Mouse (Mus musculus): ENCODE measurements around the gene Gm49388. TPM values are rescaled to one million over a fixed set of nuclear protein-coding genes. Genes with fewer than 3 reads are reported as not detected.
"Not testable (repeated sequence)": the region's sequence is repeated elsewhere in the genome, so short reads cannot be mapped to it uniquely, and the experiment has no call there.

Gm49388 gene
- polyA plus RNA-seq, 1 experiment = not detected

DNA sequence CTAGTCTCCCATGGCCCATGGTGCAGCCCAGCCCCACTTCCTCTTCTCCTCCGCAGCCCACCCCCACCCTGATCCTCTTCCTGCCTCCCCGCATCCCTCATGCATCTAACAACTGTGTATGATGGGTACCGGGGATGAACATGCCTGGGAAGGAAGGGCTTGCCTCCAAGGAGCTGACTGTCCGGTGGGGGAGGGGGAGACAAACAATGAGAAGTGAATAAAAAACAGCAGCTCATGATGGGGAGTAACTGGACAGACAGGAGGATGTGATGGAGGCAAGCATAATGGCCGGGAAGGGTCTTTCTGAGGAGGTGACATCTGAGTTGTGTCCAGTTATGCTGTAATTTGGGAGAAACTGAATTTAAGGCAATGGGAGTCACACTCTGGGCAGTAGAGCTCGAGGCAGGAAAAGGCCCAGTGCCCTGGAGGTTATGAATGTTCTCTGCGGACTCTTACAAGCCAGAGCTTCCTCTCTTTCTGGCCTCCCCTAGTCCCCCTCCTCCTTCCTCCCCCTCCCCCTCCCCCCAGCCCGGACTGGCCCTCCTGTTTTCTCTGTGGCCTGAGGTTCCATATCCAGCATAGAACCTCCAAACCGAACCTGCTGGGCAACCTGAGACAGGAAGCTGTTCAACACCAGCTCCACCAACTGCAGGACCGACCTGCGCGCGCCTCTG lies 35.6 kb downstream of the Gm49388 start:
- peak; percentile 23 for DNase-seq
- H3K36me3 ChIP-seq (ENCODE audit: control insufficient read depth, insufficient read depth, low read length) = no peaks in the 10 kb centered on the region
- no peak for TF ChIP-seq CTCF (conservative IDR thresholded peaks at IDR 0.05; ENCODE audit: insufficient read depth, insufficient read length, low read depth, low read length)
- TF ChIP-seq POLR2A (IDR thresholded peaks at IDR 0.05; ENCODE audit: low read depth, low read length) = no peak
- H3K27me3 ChIP-seq (replicated peaks; ENCODE audit: control insufficient read depth, insufficient read depth, low read length) = no peaks in the 10 kb centered on the region
- no peaks in the 10 kb centered on the region for H3K4me1 ChIP-seq (ENCODE audit: control insufficient read depth, insufficient read depth, low read length)
- 51% methylated on average over 13 of the region's 13 CpGs for WGBS
- no peak overlapping the region for H3K4me3 ChIP-seq (ENCODE audit: insufficient read depth, low read depth, low read length)
- H3K27ac ChIP-seq (ENCODE audit: insufficient read depth, low read depth, low read length) = no peak overlapping the region

DNA sequence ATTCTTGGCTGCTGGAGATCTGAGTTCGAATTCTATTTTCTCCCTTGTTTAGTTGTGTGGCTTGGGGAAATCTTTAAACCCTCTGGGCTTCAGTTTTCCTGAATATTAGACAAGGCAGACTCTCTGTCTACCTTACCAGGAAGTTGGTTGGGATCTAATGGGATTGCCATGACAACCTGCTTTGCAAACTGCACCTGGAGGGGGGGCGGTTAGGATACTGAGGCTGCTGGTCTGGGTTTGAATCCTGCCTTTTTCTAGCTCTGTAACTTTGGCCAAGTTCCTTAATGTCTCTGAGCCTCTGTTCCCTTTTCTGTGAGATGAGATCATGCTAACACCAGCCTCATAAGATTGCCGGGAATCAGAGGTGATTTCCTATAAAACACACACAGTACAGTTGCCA lies 37.1 kb downstream of the Gm49388 start:
- Histone ChIP-seq H3K4me3 (ENCODE audit: insufficient read depth, low read depth, low read length) (no peak overlapping the region), H3K27ac (ENCODE audit: insufficient read depth, low read depth, low read length) (no peak overlapping the region), H3K27me3 (replicated peaks; ENCODE audit: control insufficient read depth, insufficient read depth, low read length) (no peaks in the 10 kb centered on the region), H3K4me1 (ENCODE audit: control insufficient read depth, insufficient read depth, low read length) (no peaks in the 10 kb centered on the region), H3K36me3 (ENCODE audit: control insufficient read depth, insufficient read depth, low read length) (no peaks in the 10 kb centered on the region)
- TF ChIP-seq CTCF (conservative IDR thresholded peaks at IDR 0.05; ENCODE audit: insufficient read depth, insufficient read length, low read depth, low read length) (no peak), POLR2A (IDR thresholded peaks at IDR 0.05; ENCODE audit: low read depth, low read length) (no peak)
- WGBS = 84% methylated on average over 3 of the region's 3 CpGs
- DNase-seq = no peak

DNA sequence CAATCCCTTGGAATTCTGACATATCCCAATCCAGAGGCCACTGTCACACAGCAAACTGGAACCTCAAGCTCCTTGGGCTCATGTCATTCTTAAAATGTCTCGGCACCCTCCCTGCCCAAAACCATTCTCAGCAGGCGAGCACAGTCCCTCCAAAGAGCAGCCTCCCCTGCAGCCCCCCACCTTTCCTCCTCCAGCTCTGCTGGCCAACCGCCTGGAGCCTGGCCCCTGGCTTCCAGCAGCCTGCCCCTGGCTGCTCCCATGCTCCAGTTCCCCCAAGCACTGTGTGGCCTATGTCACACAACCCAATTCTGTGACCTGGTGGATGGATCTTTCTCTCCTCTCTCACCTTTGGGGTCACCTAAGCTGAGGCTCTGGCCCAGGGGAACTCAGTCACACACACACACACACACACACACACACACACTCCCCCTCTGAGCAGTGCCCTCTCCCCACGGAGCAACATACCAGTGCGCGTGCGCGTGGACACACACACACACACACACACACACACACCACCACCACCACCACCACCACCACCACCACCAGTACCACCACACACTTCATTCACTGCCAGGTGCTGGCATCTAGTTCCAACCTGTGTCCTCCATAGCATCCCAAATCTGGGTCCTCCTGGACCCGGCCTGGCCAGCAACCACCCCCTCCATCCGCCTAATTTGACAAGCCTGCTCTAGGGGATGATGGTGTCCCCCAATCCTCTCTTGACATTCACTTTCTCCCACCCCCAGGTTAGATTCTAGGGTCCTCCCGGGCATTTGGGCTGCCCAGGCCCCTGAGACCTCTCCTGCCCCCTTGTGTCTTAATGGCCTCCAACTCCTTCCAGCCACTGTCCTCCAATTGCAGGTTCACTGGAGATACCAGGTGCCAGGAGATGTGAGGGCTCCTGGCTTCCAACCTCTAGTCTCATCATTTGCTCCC lies 38.1 kb downstream of the Gm49388 start:
- H3K4me1 ChIP-seq (ENCODE audit: control insufficient read depth, insufficient read depth, low read length) = no peaks in the 10 kb centered on the region
- H3K36me3 ChIP-seq (ENCODE audit: control insufficient read depth, insufficient read depth, low read length) = no peaks in the 10 kb centered on the region
- TF ChIP-seq CTCF (conservative IDR thresholded peaks at IDR 0.05; ENCODE audit: insufficient read depth, insufficient read length, low read depth, low read length) (no peak), POLR2A (IDR thresholded peaks at IDR 0.05; ENCODE audit: low read depth, low read length) (no peak)
- DNase-seq = no peak
- H3K27ac ChIP-seq (ENCODE audit: insufficient read depth, low read depth, low read length) = no peak overlapping the region
- H3K27me3 ChIP-seq (replicated peaks; ENCODE audit: control insufficient read depth, insufficient read depth, low read length) = no peaks in the 10 kb centered on the region
- peak overlapping the region; percentile 33; the same call in 1 of the 2 replicates for H3K4me3 ChIP-seq (ENCODE audit: insufficient read depth, low read depth, low read length)
- WGBS = 76% methylated on average over 11 of the region's 11 CpGs

DNA sequence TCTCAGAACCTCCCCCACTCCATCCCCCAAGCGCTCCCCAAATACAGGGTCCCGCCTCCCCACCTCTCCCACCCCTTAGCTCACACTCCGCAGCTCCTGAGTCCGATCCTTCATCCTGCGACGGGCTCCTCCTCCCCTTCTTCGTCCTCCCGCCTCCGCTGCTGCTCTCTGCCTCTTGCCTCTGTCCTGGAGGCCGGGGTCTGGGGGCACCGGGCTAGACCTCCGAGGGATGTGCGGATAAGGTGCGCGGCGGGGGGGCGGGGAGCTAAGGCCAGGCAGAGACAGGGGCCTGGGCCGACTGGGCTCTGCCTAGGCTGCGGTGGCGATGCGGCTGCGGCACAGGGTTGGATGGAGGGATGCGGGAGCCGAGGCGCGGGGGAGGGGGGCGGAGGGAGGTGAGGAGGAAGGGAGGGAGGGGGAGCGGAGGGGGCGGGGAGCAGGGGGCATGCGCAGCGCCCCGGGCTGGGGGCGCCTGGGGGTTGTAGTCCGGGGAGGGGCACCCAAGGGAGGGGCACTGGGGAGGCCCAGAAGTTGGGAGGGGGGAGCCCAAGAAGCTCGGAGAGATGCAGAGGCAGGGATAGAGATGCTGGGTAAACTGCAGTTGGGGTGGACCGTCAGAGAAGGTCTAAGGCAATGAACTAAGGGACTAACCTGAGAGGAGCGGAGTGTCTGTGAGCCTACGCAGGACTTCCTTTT lies 38.9 kb downstream of the Gm49388 start, which contains the start of the genes Stx4a and Stx1b:
Gene Stx4a, plus strand, starts transcription at position 119 of the 696 bp plus-strand sequence.
Gene Stx1b, minus strand, starts transcription at position 374 of the 696 bp plus-strand sequence.
- Histone ChIP-seq H3K27ac (ENCODE audit: insufficient read depth, low read depth, low read length) (no peak within 1 kb of the TSS), H3K4me1 (ENCODE audit: control insufficient read depth, insufficient read depth, low read length) (no peaks in the 10 kb centered on the region), H3K36me3 (ENCODE audit: control insufficient read depth, insufficient read depth, low read length) (no peaks in the 10 kb centered on the region), H3K4me3 (ENCODE audit: insufficient read depth, low read depth, low read length) (peak within 1 kb of the TSS; percentile 33), H3K27me3 (replicated peaks; ENCODE audit: control insufficient read depth, insufficient read depth, low read length) (no peaks in the 10 kb centered on the region)
- WGBS = 12% methylated on average over 35 of the region's 38 CpGs
- DNase-seq = no peak
- TF ChIP-seq CTCF (conservative IDR thresholded peaks at IDR 0.05; ENCODE audit: insufficient read depth, insufficient read length, low read depth, low read length) (no peak), POLR2A (IDR thresholded peaks at IDR 0.05; ENCODE audit: low read depth, low read length) (no peak)

DNA sequence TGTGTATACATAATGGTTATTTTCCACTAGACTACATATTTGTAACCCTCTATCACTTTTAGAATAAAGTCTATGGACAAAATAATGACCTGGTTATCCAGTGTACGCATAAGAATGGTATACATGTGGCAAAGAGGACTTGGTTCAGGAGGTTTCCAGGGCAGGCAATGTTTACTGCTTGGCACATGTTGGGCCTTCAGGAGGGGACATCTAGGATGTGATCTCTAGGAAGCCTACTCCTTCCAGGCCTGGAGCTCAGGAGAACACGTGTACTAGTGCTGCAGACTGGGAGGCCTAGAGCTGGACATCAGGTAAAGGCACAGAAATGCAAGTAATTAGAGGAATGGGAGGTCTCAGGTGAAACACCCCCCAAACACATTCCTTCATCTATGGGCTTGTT lies 50.1 kb downstream of the Gm49388 start:
- H3K4me1 ChIP-seq (ENCODE audit: control insufficient read depth, insufficient read depth, low read length) = no peaks in the 10 kb centered on the region
- no peak overlapping the region for H3K27ac ChIP-seq (ENCODE audit: insufficient read depth, low read depth, low read length)
- WGBS = 88% methylated on average over 2 of the region's 2 CpGs
- no peak for DNase-seq
- H3K27me3 ChIP-seq (replicated peaks; ENCODE audit: control insufficient read depth, insufficient read depth, low read length) = no peaks in the 10 kb centered on the region
- H3K4me3 ChIP-seq (ENCODE audit: insufficient read depth, low read depth, low read length) = no peak overlapping the region
- TF ChIP-seq CTCF (conservative IDR thresholded peaks at IDR 0.05; ENCODE audit: insufficient read depth, insufficient read length, low read depth, low read length) (no peak), POLR2A (IDR thresholded peaks at IDR 0.05; ENCODE audit: low read depth, low read length) (no peak)
- no peaks in the 10 kb centered on the region for H3K36me3 ChIP-seq (ENCODE audit: control insufficient read depth, insufficient read depth, low read length)

DNA sequence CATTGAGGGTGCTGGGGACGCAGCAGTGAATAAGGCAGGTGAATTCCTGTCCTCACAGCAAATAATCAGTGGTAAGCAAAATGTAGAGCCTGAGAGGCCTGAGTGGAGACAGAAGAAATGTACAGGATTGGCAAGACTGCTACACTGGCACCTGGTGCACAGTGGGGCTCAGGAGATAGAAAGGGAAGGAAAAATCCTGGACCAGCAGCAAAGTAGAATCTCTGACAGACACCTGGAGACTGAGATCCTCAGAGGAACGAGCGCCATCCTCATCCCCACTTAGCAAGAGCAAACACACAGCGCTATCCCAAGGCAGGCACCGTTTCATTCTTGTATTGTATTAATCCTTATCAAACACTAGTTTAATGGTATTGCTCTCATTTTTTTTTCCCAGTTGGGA lies 52.1 kb downstream of the Gm49388 start:
- Histone ChIP-seq H3K27me3 (replicated peaks; ENCODE audit: control insufficient read depth, insufficient read depth, low read length) (no peaks in the 10 kb centered on the region), H3K4me3 (ENCODE audit: insufficient read depth, low read depth, low read length) (no peak overlapping the region), H3K36me3 (ENCODE audit: control insufficient read depth, insufficient read depth, low read length) (no peaks in the 10 kb centered on the region), H3K4me1 (ENCODE audit: control insufficient read depth, insufficient read depth, low read length) (peaks cover 4% of the 10 kb centered on the region; the same call in 1 of the 2 replicates), H3K27ac (ENCODE audit: insufficient read depth, low read depth, low read length) (no peak overlapping the region)
- DNase-seq = no peak
- WGBS = 93% methylated on average over 5 of the region's 5 CpGs
- no peak for TF ChIP-seq POLR2A (IDR thresholded peaks at IDR 0.05; ENCODE audit: low read depth, low read length)
- TF ChIP-seq CTCF (conservative IDR thresholded peaks at IDR 0.05; ENCODE audit: insufficient read depth, insufficient read length, low read depth, low read length) = no peak

DNA sequence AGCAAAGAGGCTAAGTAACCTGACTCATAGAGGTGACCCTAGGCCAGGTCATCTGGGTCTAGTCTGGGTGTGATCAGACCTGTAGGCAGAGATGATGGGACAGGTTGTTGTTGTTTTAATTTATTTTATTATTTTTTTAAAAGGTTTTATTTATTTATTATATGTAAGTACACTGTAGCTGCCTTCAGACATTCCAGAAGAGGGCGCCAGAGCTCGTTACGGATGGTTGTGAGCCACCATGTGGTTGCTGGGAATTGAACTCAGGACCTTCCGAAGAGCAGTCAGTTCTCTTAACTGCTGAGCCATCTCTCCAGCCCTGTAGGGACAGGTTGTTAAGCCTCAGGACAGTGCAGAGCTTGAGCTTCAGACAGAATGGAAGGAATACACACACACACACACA lies 52.5 kb downstream of the Gm49388 start:
- not testable (repeated sequence) for H3K36me3 ChIP-seq (ENCODE audit: control insufficient read depth, insufficient read depth, low read length); H3K4me1 ChIP-seq (ENCODE audit: control insufficient read depth, insufficient read depth, low read length); DNase-seq; H3K27ac ChIP-seq (ENCODE audit: insufficient read depth, low read depth, low read length); H3K4me3 ChIP-seq (ENCODE audit: insufficient read depth, low read depth, low read length); H3K27me3 ChIP-seq (replicated peaks; ENCODE audit: control insufficient read depth, insufficient read depth, low read length)
- 74% methylated on average over 4 of the region's 4 CpGs for WGBS

DNA sequence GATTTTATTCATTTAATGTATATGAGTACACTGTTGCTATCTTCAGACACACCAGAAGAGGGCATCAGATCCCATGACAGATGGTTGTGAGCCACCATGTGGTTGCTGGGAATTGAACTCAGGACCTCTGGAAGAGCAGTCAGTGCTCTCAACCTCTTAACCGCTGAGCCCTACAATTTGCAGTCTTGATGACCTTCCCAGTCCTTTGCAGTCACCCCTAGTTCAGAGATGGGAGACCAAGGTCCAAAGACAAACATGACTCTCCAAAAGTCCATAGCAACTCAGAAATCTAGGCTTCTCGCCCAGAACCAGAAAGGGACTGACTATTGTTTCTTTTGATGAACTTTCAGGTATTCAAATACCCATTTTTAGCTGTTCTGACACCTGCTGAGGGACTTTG lies 54.6 kb downstream of the Gm49388 start:
- not testable (repeated sequence) for H3K4me3 ChIP-seq (ENCODE audit: insufficient read depth, low read depth, low read length); H3K27me3 ChIP-seq (replicated peaks; ENCODE audit: control insufficient read depth, insufficient read depth, low read length); H3K4me1 ChIP-seq (ENCODE audit: control insufficient read depth, insufficient read depth, low read length); H3K36me3 ChIP-seq (ENCODE audit: control insufficient read depth, insufficient read depth, low read length); DNase-seq; H3K27ac ChIP-seq (ENCODE audit: insufficient read depth, low read depth, low read length)
- WGBS = 71% methylated on average over 2 of the region's 2 CpGs
